Mouse (Mus musculus): ENCODE measurements around the gene Aunip. TPM values are rescaled to one million over a fixed set of nuclear protein-coding genes. Genes with fewer than 3 reads are reported as not detected.
A peak's percentile ranks its signal among the peaks of the same experiment; 100 is the strongest.

Aunip gene
- polyA plus RNA-seq, 1 experiment from 2014 or later: 3.3 TPM

GRCm38 (mm10) chr4:134551494-134552316 lies 40.9 kb downstream of the Aunip start, which contains the start of gene Selenon:
TSS of gene Selenon (minus strand) at chr4:134552166.
- under 1% methylated on average over 51 of the region's 67 CpGs for WGBS

GRCm38 (mm10) chr4:134553631-134554030 lies 42.8 kb downstream of the Aunip start:
- Histone ChIP-seq H3K4me2 (ENCODE audit: low read length) (no peak overlapping the region), H3K27ac (ENCODE audit: low read depth, low read length) (no peak overlapping the region), H3K36me3 (ENCODE audit: control insufficient read depth, insufficient read depth, low read length) (peaks cover 15% of the 10 kb centered on the region), H3K4me3 (ENCODE audit: low read depth, low read length) (no peak overlapping the region), H3K9me3 (replicated peaks; ENCODE audit: control insufficient read depth, low read length) (peaks cover 5% of the 10 kb centered on the region), H3K9ac (ENCODE audit: low read length) (no peak overlapping the region), H3K4me1 (ENCODE audit: control insufficient read depth, insufficient read depth, low read length) (peaks cover 6% of the 10 kb centered on the region; the same call in 1 of the 2 replicates), H3K27me3 (replicated peaks; ENCODE audit: control insufficient read depth, insufficient read depth, low read length) (no peaks in the 10 kb centered on the region)
- DNase-seq (ENCODE audit: low spot score) (no peak), ATAC-seq (no peak)
- WGBS: 62% methylated on average over 1 of the region's 1 CpGs

More at GRCm38 (mm10) chr4:134551494-134552316, 40.9 kb downstream of the Aunip start, which contains the start of gene Selenon:
- Histone ChIP-seq H3K4me3 (ENCODE audit: low read depth, low read length) (peak within 1 kb of the TSS; percentile 65), H3K9me3 (replicated peaks; ENCODE audit: control insufficient read depth, low read length) (peaks cover 5% of the 10 kb centered on the region), H3K27me3 (replicated peaks; ENCODE audit: control insufficient read depth, insufficient read depth, low read length) (no peaks in the 10 kb centered on the region), H3K4me1 (ENCODE audit: control insufficient read depth, insufficient read depth, low read length) (peaks cover 6% of the 10 kb centered on the region; the same call in 1 of the 2 replicates), H3K9ac (ENCODE audit: low read length) (peak within 1 kb of the TSS; percentile 95), H3K27ac (ENCODE audit: low read depth, low read length) (peak within 1 kb of the TSS; percentile 87), H3K4me2 (ENCODE audit: low read length) (peak within 1 kb of the TSS; percentile 73), H3K36me3 (ENCODE audit: control insufficient read depth, insufficient read depth, low read length) (peaks cover 28% of the 10 kb centered on the region)
- DNase-seq (ENCODE audit: low spot score) (peak; percentile 62), ATAC-seq (peak; percentile 88)

- Histone ChIP-seq H3K4me3 (ENCODE audit: low read depth, low read length) (no peak overlapping the region), H3K9ac (ENCODE audit: low read length) (no peak overlapping the region), H3K9me3 (replicated peaks; ENCODE audit: control insufficient read depth, low read length) (no peaks in the 10 kb centered on the region), H3K27ac (ENCODE audit: low read depth, low read length) (no peak overlapping the region), H3K4me1 (ENCODE audit: control insufficient read depth, insufficient read depth, low read length) (peaks cover 4% of the 10 kb centered on the region; the same call in 1 of the 2 replicates), H3K36me3 (ENCODE audit: control insufficient read depth, insufficient read depth, low read length) (no peaks in the 10 kb centered on the region), H3K27me3 (replicated peaks; ENCODE audit: control insufficient read depth, insufficient read depth, low read length) (no peaks in the 10 kb centered on the region), H3K4me2 (ENCODE audit: low read length) (no peak overlapping the region)
- DNase-seq (ENCODE audit: low spot score) (peak; percentile 41), ATAC-seq (no peak)
- WGBS: 54% methylated on average over 8 of the region's 8 CpGs
Observed at GRCm38 (mm10) chr4:134555956-134556580, 45.3 kb downstream of the Aunip start.

GRCm38 (mm10) chr4:134557626-134558249 lies 46.9 kb downstream of the Aunip start:
- no peak overlapping the region for H3K9ac ChIP-seq (ENCODE audit: low read length)
- H3K4me1 ChIP-seq (ENCODE audit: control insufficient read depth, insufficient read depth, low read length): no peaks in the 10 kb centered on the region
- no peaks in the 10 kb centered on the region for H3K36me3 ChIP-seq (ENCODE audit: control insufficient read depth, insufficient read depth, low read length)
- H3K27me3 ChIP-seq (replicated peaks; ENCODE audit: control insufficient read depth, insufficient read depth, low read length): no peaks in the 10 kb centered on the region
- no peaks in the 10 kb centered on the region for H3K9me3 ChIP-seq (replicated peaks; ENCODE audit: control insufficient read depth, low read length)
- H3K27ac ChIP-seq (ENCODE audit: low read depth, low read length): no peak overlapping the region
- no peak for DNase-seq (ENCODE audit: low spot score)
- no peak for ATAC-seq
- H3K4me2 ChIP-seq (ENCODE audit: low read length): no peak overlapping the region
- WGBS: 13% methylated on average over 12 of the region's 16 CpGs
- H3K4me3 ChIP-seq (ENCODE audit: low read depth, low read length): no peak overlapping the region

GRCm38 (mm10) chr4:134558570-134559113 lies 47.8 kb downstream of the Aunip start:
- DNase-seq (ENCODE audit: low spot score) (no peak), ATAC-seq (no peak)
- H3K4me1 ChIP-seq (ENCODE audit: control insufficient read depth, insufficient read depth, low read length): no peaks in the 10 kb centered on the region
- H3K9me3 ChIP-seq (replicated peaks; ENCODE audit: control insufficient read depth, low read length): no peaks in the 10 kb centered on the region
- no peak overlapping the region for H3K27ac ChIP-seq (ENCODE audit: low read depth, low read length)
- 73% methylated on average over 9 of the region's 9 CpGs for WGBS
- H3K27me3 ChIP-seq (replicated peaks; ENCODE audit: control insufficient read depth, insufficient read depth, low read length): no peaks in the 10 kb centered on the region
- H3K9ac ChIP-seq (ENCODE audit: low read length): no peak overlapping the region
- no peak overlapping the region for H3K4me3 ChIP-seq (ENCODE audit: low read depth, low read length)
- no peak overlapping the region for H3K4me2 ChIP-seq (ENCODE audit: low read length)
- H3K36me3 ChIP-seq (ENCODE audit: control insufficient read depth, insufficient read depth, low read length): no peaks in the 10 kb centered on the region

- DNase-seq (ENCODE audit: low spot score) (no peak), ATAC-seq (no peak)
- Histone ChIP-seq H3K4me3 (ENCODE audit: low read depth, low read length) (no peak overlapping the region), H3K9me3 (replicated peaks; ENCODE audit: control insufficient read depth, low read length) (no peaks in the 10 kb centered on the region), H3K9ac (ENCODE audit: low read length) (no peak overlapping the region), H3K4me1 (ENCODE audit: control insufficient read depth, insufficient read depth, low read length) (no peaks in the 10 kb centered on the region), H3K4me2 (ENCODE audit: low read length) (no peak overlapping the region), H3K27me3 (replicated peaks; ENCODE audit: control insufficient read depth, insufficient read depth, low read length) (no peaks in the 10 kb centered on the region), H3K36me3 (ENCODE audit: control insufficient read depth, insufficient read depth, low read length) (no peaks in the 10 kb centered on the region), H3K27ac (ENCODE audit: low read depth, low read length) (no peak overlapping the region)
- 88% methylated on average over 7 of the region's 7 CpGs for WGBS
Observed at GRCm38 (mm10) chr4:134559154-134559553, 48.4 kb downstream of the Aunip start.

GRCm38 (mm10) chr4:134560699-134561098 lies 49.9 kb downstream of the Aunip start:
- H3K4me1 ChIP-seq (ENCODE audit: control insufficient read depth, insufficient read depth, low read length): no peaks in the 10 kb centered on the region
- H3K9ac ChIP-seq (ENCODE audit: low read length): no peak overlapping the region
- no peak overlapping the region for H3K27ac ChIP-seq (ENCODE audit: low read depth, low read length)
- DNase-seq (ENCODE audit: low spot score): no peak
- H3K27me3 ChIP-seq (replicated peaks; ENCODE audit: control insufficient read depth, insufficient read depth, low read length): no peaks in the 10 kb centered on the region
- no peaks in the 10 kb centered on the region for H3K9me3 ChIP-seq (replicated peaks; ENCODE audit: control insufficient read depth, low read length)
- no peaks in the 10 kb centered on the region for H3K36me3 ChIP-seq (ENCODE audit: control insufficient read depth, insufficient read depth, low read length)
- H3K4me2 ChIP-seq (ENCODE audit: low read length): no peak overlapping the region
- WGBS: 91% methylated on average over 8 of the region's 8 CpGs
- ATAC-seq: no peak
- no peak overlapping the region for H3K4me3 ChIP-seq (ENCODE audit: low read depth, low read length)

- H3K4me1 ChIP-seq (ENCODE audit: control insufficient read depth, insufficient read depth, low read length): no peaks in the 10 kb centered on the region
- no peaks in the 10 kb centered on the region for H3K9me3 ChIP-seq (replicated peaks; ENCODE audit: control insufficient read depth, low read length)
- H3K36me3 ChIP-seq (ENCODE audit: control insufficient read depth, insufficient read depth, low read length): no peaks in the 10 kb centered on the region
- ATAC-seq: no peak
- H3K27ac ChIP-seq (ENCODE audit: low read depth, low read length): no peak overlapping the region
- WGBS: 76% methylated on average over 2 of the region's 2 CpGs
- no peak overlapping the region for H3K9ac ChIP-seq (ENCODE audit: low read length)
- DNase-seq (ENCODE audit: low spot score): no peak
- no peaks in the 10 kb centered on the region for H3K27me3 ChIP-seq (replicated peaks; ENCODE audit: control insufficient read depth, insufficient read depth, low read length)
- H3K4me3 ChIP-seq (ENCODE audit: low read depth, low read length): no peak overlapping the region
- no peak overlapping the region for H3K4me2 ChIP-seq (ENCODE audit: low read length)
Observed at GRCm38 (mm10) chr4:134562014-134562413, 51.2 kb downstream of the Aunip start.
